In genomic region chr4:123707340-123707739, GRCm38 (mm10) we compare ENCODE assay signal across 18 mouse cellular contexts.
"Had no signal": no experiment of that assay in that cellular context is flagged by ENCODE, and none has a peak within 500 bp of the region (broad histone marks: within the 10 kb centered on the region; RNA-seq: fewer than 3 reads in every experiment).

No protein-coding gene starts in this region.

- H3K9ac ChIP-seq: kidney, embryonic 15.5 days; limb, embryonic 12.5 days; limb, embryonic 15.5 days; liver, embryonic 13.5 days; lung, embryonic 15.5 days; midbrain, embryonic 13.5 days had no signal

- H3K9me3 ChIP-seq: kidney, embryonic 15.5 days; limb, embryonic 12.5 days; limb, embryonic 15.5 days; liver, embryonic 13.5 days; lung, embryonic 15.5 days; midbrain, embryonic 13.5 days had no signal

- H3K4me1 ChIP-seq: kidney, embryonic 15.5 days; limb, embryonic 12.5 days; limb, embryonic 15.5 days; liver, embryonic 13.5 days; lung, embryonic 15.5 days; midbrain, embryonic 13.5 days had no signal

- ATAC-seq: midbrain, embryonic 13.5 days had no signal

- H3K4me2 ChIP-seq: kidney, embryonic 15.5 days; limb, embryonic 12.5 days; limb, embryonic 15.5 days; liver, embryonic 13.5 days; lung, embryonic 15.5 days; midbrain, embryonic 13.5 days had no signal

- H3K27ac ChIP-seq: kidney, embryonic 15.5 days; limb, embryonic 12.5 days; limb, embryonic 15.5 days; liver, embryonic 13.5 days; lung, embryonic 15.5 days; midbrain, embryonic 13.5 days; stomach, postnatal 0 days had no signal

- H3K4me3 ChIP-seq: kidney, embryonic 15.5 days; limb, embryonic 12.5 days; limb, embryonic 15.5 days; liver, embryonic 13.5 days; lung, embryonic 15.5 days; midbrain, embryonic 13.5 days had no signal

- DNase-seq: kidney, adult 11 months; kidney, adult 8-10 months; kidney, postnatal 10 days; kidney, postnatal 36 days; left cerebral cortex, postnatal 4 days; liver, embryonic 13.5 days; lung, adult 18-20 months; lung, postnatal 14 days; lung, postnatal 4 days; thymus, adult 2 months; thymus, postnatal 14 days; thymus, postnatal 4 days had no signal

- H3K27me3 ChIP-seq: kidney, embryonic 15.5 days; limb, embryonic 12.5 days; limb, embryonic 15.5 days; lung, embryonic 15.5 days; midbrain, embryonic 13.5 days had no signal
